Mouse (Mus musculus): Measurements from ENCODE around the gene Klk1b3.
"Not testable (repeated sequence)": the region's sequence is repeated elsewhere in the genome, so short reads cannot be mapped to it uniquely, and the experiment has no call there.

DNA sequence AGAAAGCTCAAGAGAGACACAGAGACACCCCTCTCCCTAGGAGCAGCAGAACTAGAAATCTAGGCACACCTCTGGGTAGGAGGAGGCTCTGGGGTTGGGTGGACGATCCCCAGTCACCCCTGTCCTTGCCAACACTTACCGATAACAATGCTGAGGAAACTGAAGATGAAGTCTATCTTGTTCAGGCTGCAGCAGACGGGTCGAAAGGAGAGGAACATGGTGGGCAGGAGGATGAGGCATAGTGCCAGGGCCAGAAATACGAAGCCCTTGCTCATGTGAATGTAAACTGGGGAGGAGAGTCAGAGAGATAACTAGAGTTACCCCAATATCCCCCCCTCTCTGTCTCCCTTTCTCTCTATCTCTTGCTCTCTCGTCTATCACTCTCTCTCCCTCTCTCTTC is 24.3 kb downstream of the Klk1b3 start:
- TF ChIP-seq CTCF (conservative IDR thresholded peaks at IDR 0.05; ENCODE audit: low read length); POU5F1 (IDR thresholded peaks at IDR 0.05; ENCODE audit: borderline replicate concordance, low read length): not testable (repeated sequence)
